Mouse (Mus musculus): ENCODE results near the gene Gusb. TPM values are rescaled to one million over a fixed set of nuclear protein-coding genes. Genes with fewer than 3 reads are reported as not detected.

Gusb gene
- polyA plus RNA-seq, 1 experiment = 19.3 TPM

GRCm38 (mm10) chr5:130031410-130032390 lies 28.9 kb upstream of the Gusb start:
- H3K4me3 ChIP-seq (replicated peaks; ENCODE audit: insufficient read depth, low read depth, low read length) = no peak overlapping the region
- no peaks in the 10 kb centered on the region for H3K4me1 ChIP-seq (ENCODE audit: control insufficient read depth, insufficient read depth, low read length)
- DNase-seq = no peak
- no peaks in the 10 kb centered on the region for H3K27me3 ChIP-seq (ENCODE audit: control insufficient read depth, insufficient read depth, low read length)
- 91% methylated on average over 19 of the region's 19 CpGs for WGBS
- no peak overlapping the region for H3K27ac ChIP-seq (ENCODE audit: insufficient read depth, low read length)
- no peak for TF ChIP-seq POLR2A (IDR thresholded peaks at IDR 0.05; ENCODE audit: borderline replicate concordance, insufficient read depth, low read length)
- no peak for TF ChIP-seq CTCF (IDR thresholded peaks at IDR 0.05; ENCODE audit: borderline replicate concordance, insufficient read depth, low read depth, low read length)

GRCm38 (mm10) chr5:130029142-130029897 lies 26.5 kb upstream of the Gusb start, which contains the start of the genes Asl and Crcp:
Gene Asl, minus strand, starts transcription at chr5:130029247.
Gene Crcp, plus strand, starts transcription at chr5:130029290.
- peak; percentile 89 to 91 for DNase-seq
- WGBS = 2% methylated on average over 51 of the region's 51 CpGs
- TF ChIP-seq POLR2A (IDR thresholded peaks at IDR 0.05; ENCODE audit: borderline replicate concordance, insufficient read depth, low read length) (peak; percentile 77), CTCF (IDR thresholded peaks at IDR 0.05; ENCODE audit: borderline replicate concordance, insufficient read depth, low read depth, low read length) (no peak)
- Histone ChIP-seq H3K27me3 (ENCODE audit: control insufficient read depth, insufficient read depth, low read length) (no peaks in the 10 kb centered on the region), H3K27ac (ENCODE audit: insufficient read depth, low read length) (peak within 1 kb of the TSS; percentile 83), H3K4me1 (ENCODE audit: control insufficient read depth, insufficient read depth, low read length) (no peaks in the 10 kb centered on the region), H3K4me3 (replicated peaks; ENCODE audit: insufficient read depth, low read depth, low read length) (peak within 1 kb of the TSS; percentile 73)

- 77% methylated on average over 7 of the region's 7 CpGs for WGBS
- TF ChIP-seq POLR2A (IDR thresholded peaks at IDR 0.05; ENCODE audit: borderline replicate concordance, insufficient read depth, low read length) (no peak), CTCF (IDR thresholded peaks at IDR 0.05; ENCODE audit: borderline replicate concordance, insufficient read depth, low read depth, low read length) (no peak)
- Histone ChIP-seq H3K27ac (ENCODE audit: insufficient read depth, low read length) (no peak overlapping the region), H3K4me3 (replicated peaks; ENCODE audit: insufficient read depth, low read depth, low read length) (no peak overlapping the region), H3K4me1 (ENCODE audit: control insufficient read depth, insufficient read depth, low read length) (no peaks in the 10 kb centered on the region), H3K27me3 (ENCODE audit: control insufficient read depth, insufficient read depth, low read length) (no peaks in the 10 kb centered on the region)
- no peak for DNase-seq
These were observed 24.8 kb upstream of the Gusb start for GRCm38 (mm10) chr5:130027696-130028095.

GRCm38 (mm10) chr5:130027134-130027533 lies 24.3 kb upstream of the Gusb start:
- no peaks in the 10 kb centered on the region for H3K4me1 ChIP-seq (ENCODE audit: control insufficient read depth, insufficient read depth, low read length)
- H3K27me3 ChIP-seq (ENCODE audit: control insufficient read depth, insufficient read depth, low read length) = no peaks in the 10 kb centered on the region
- 69% methylated on average over 5 of the region's 5 CpGs for WGBS
- no peak for TF ChIP-seq POLR2A (IDR thresholded peaks at IDR 0.05; ENCODE audit: borderline replicate concordance, insufficient read depth, low read length)
- no peak for TF ChIP-seq CTCF (IDR thresholded peaks at IDR 0.05; ENCODE audit: borderline replicate concordance, insufficient read depth, low read depth, low read length)
- H3K4me3 ChIP-seq (replicated peaks; ENCODE audit: insufficient read depth, low read depth, low read length) = no peak overlapping the region
- no peak for DNase-seq
- no peak overlapping the region for H3K27ac ChIP-seq (ENCODE audit: insufficient read depth, low read length)

- H3K27me3 ChIP-seq (ENCODE audit: control insufficient read depth, insufficient read depth, low read length) = no peaks in the 10 kb centered on the region
- WGBS = under 1% methylated on average over 32 of the region's 32 CpGs
- no peak overlapping the region for H3K27ac ChIP-seq (ENCODE audit: insufficient read depth, low read length)
- peak; percentile 77 to 78 for DNase-seq
- H3K4me3 ChIP-seq (replicated peaks; ENCODE audit: insufficient read depth, low read depth, low read length) = peak overlapping the region; percentile 58
- no peaks in the 10 kb centered on the region for H3K4me1 ChIP-seq (ENCODE audit: control insufficient read depth, insufficient read depth, low read length)
- peak; percentile 87 for TF ChIP-seq CTCF (IDR thresholded peaks at IDR 0.05; ENCODE audit: borderline replicate concordance, insufficient read depth, low read depth, low read length)
- peak; percentile 41; the same call in 1 of the 2 replicates for TF ChIP-seq POLR2A (IDR thresholded peaks at IDR 0.05; ENCODE audit: borderline replicate concordance, insufficient read depth, low read length)
These were observed 21.1 kb upstream of the Gusb start for GRCm38 (mm10) chr5:130023767-130024539.

GRCm38 (mm10) chr5:130023067-130023766 lies 20.4 kb upstream of the Gusb start:
- H3K27me3 ChIP-seq (ENCODE audit: control insufficient read depth, insufficient read depth, low read length) = no peaks in the 10 kb centered on the region
- no peak overlapping the region for H3K4me3 ChIP-seq (replicated peaks; ENCODE audit: insufficient read depth, low read depth, low read length)
- H3K4me1 ChIP-seq (ENCODE audit: control insufficient read depth, insufficient read depth, low read length) = no peaks in the 10 kb centered on the region
- TF ChIP-seq POLR2A (IDR thresholded peaks at IDR 0.05; ENCODE audit: borderline replicate concordance, insufficient read depth, low read length) (no peak), CTCF (IDR thresholded peaks at IDR 0.05; ENCODE audit: borderline replicate concordance, insufficient read depth, low read depth, low read length) (no peak)
- DNase-seq = no peak
- no peak overlapping the region for H3K27ac ChIP-seq (ENCODE audit: insufficient read depth, low read length)
- 39% methylated on average over 12 of the region's 12 CpGs for WGBS

Data from cerebellum, adult 2 months (tissue).